Mouse (Mus musculus) G1E (cell line): ENCODE data around the gene Gm4498.
"Not testable (repeated sequence)": the region's sequence is repeated elsewhere in the genome, so short reads cannot be mapped to it uniquely, and the experiment has no call there.

Experiments used
- CTCF ChIP-seq: IDR thresholded peaks from 2 replicates; pipeline ENCODE4 v1.5.1; 2012; ENCODE audit warnings: low read depth, low read length, inconsistent platforms, mixed read lengths
- GATA1 ChIP-seq: IDR thresholded peaks from 2 replicates; pipeline ENCODE4 v1.6.1; 2012; ENCODE audit warnings: borderline replicate concordance, low read length, inconsistent platforms, mixed read lengths

DNA sequence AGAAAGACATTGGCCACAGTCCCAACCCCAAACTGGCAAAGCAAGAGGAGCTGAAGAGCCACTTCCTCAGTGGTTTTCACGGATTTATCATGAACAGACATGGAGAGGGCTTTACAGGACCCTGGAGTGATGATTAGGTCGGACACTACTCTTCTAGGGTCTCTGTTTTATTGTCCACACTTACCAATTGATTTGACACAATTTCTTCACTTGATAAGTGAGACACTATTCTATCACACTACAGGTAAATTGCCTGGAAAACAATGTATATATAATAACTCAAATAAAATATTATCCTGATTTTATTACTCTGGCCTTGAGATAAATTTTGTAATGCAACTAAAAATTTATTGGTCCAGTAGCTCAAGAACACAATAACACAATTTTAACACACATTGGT, at the start of gene Gm4498:
- TF ChIP-seq CTCF, GATA1: not testable (repeated sequence)
